Mouse (Mus musculus) cerebellum, postnatal 4 days (tissue): Measurements from ENCODE around the gene Fam124a.
"Not testable (repeated sequence)": the region's sequence is repeated elsewhere in the genome, so short reads cannot be mapped to it uniquely, and the experiment has no call there.

Experiments used
- DNase-seq, 2 experiments: peaks; one replicate each; pipeline ENCODE4 v3.0.0; 2022; ENCODE audit warnings: low spot score in 2 of 2, mixed read lengths in 1 of 2

Fam124a gene

GRCm38 (mm10) chr14:62574906-62575305 lies 19.4 kb downstream of the Fam124a start:
- no peak for DNase-seq

- DNase-seq: no peak
These were observed 20.3 kb downstream of the Fam124a start for GRCm38 (mm10) chr14:62575862-62576261.

GRCm38 (mm10) chr14:62580945-62581344 lies 25.4 kb downstream of the Fam124a start:
- no peak for DNase-seq

- DNase-seq: no peak
These were observed 26.2 kb downstream of the Fam124a start for GRCm38 (mm10) chr14:62581768-62582167.

GRCm38 (mm10) chr14:62584637-62585036 lies 29.1 kb downstream of the Fam124a start:
- no peak for DNase-seq

- DNase-seq: no peak
These were observed 29.8 kb downstream of the Fam124a start for GRCm38 (mm10) chr14:62585338-62585737.

- DNase-seq: no peak
These were observed 44.6 kb downstream of the Fam124a start for GRCm38 (mm10) chr14:62600109-62600522.

- no peak for DNase-seq
These were observed 46.7 kb downstream of the Fam124a start for GRCm38 (mm10) chr14:62602271-62602670.

- no peak for DNase-seq
These were observed 47.3 kb downstream of the Fam124a start for GRCm38 (mm10) chr14:62602869-62603268.

GRCm38 (mm10) chr14:62607791-62608196 lies 52.3 kb downstream of the Fam124a start:
- DNase-seq: peak in 1 of 2 experiments; percentile 48

- no peak for DNase-seq
These were observed 54.4 kb downstream of the Fam124a start for GRCm38 (mm10) chr14:62609904-62610303.

- DNase-seq: no peak
These were observed 66.9 kb downstream of the Fam124a start for GRCm38 (mm10) chr14:62622393-62622792.

- DNase-seq: no peak
These were observed 72.4 kb downstream of the Fam124a start for GRCm38 (mm10) chr14:62627951-62628350.

- DNase-seq: no peak
These were observed 82.2 kb downstream of the Fam124a start for GRCm38 (mm10) chr14:62637436-62638344.

GRCm38 (mm10) chr14:62638345-62638702 lies 82.8 kb downstream of the Fam124a start:
- no peak for DNase-seq

- DNase-seq: no peak
These were observed 83.6 kb downstream of the Fam124a start for GRCm38 (mm10) chr14:62639111-62639510.

GRCm38 (mm10) chr14:62639551-62639950 lies 84.0 kb downstream of the Fam124a start:
- DNase-seq: no peak

GRCm38 (mm10) chr14:62640396-62640795 lies 84.9 kb downstream of the Fam124a start:
- DNase-seq: no peak

- not testable (repeated sequence) for DNase-seq
These were observed 86.8 kb downstream of the Fam124a start for GRCm38 (mm10) chr14:62642368-62642767.

GRCm38 (mm10) chr14:62648405-62648804 lies 92.9 kb downstream of the Fam124a start:
- no peak for DNase-seq

GRCm38 (mm10) chr14:62650376-62650775 lies 94.8 kb downstream of the Fam124a start:
- DNase-seq: no peak

- DNase-seq: no peak
These were observed 96.2 kb downstream of the Fam124a start for GRCm38 (mm10) chr14:62651771-62652170.

- no peak for DNase-seq
These were observed 100.5 kb downstream of the Fam124a start for GRCm38 (mm10) chr14:62655996-62656395.
